Mouse (Mus musculus) olfactory bulb, adult 2 months (tissue): Measurements from ENCODE around the gene Olfr435.

Source experiments
- CTCF ChIP-seq: fragments of 200-500 bp; IDR thresholded peaks from 2 replicates; pipeline ENCODE4 v1.5.1; 2012; ENCODE audit warnings: low read depth, mild to moderate bottlenecking, low read length, moderate library complexity; ENCODE audit not compliant: insufficient read depth
- POLR2A ChIP-seq: fragments of 200-500 bp; IDR thresholded peaks from 2 replicates; pipeline ENCODE4 v1.6.1; 2012; ENCODE audit warnings: mild to moderate bottlenecking, low read depth, low read length, moderate library complexity; ENCODE audit not compliant: insufficient read depth

DNA sequence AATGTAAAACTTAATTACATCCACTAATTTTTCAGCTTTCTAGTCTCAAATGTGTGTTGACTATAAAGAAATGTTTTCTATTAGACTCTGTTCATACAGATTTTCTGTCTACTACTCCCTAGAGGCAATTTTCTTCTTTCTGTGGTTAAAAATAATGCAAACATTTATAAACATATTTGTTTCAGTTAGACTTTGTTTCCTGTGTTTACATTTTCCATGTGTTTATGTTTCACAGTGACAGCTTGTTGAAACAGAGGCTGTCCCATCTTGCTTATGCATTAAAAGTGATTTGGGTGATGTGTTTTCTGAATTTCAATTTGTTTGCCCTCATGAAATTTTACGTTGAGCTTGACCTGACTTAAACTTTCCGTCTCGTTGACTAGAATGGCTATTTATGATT, 6.0 kb upstream of the Olfr435 start:
- TF ChIP-seq CTCF (no peak), POLR2A (no peak)
